Mouse (Mus musculus): ENCODE results near the gene Dnah12.
A peak's percentile ranks its signal among the peaks of the same experiment; 100 is the strongest.
"Not testable (repeated sequence)": the region's sequence is repeated elsewhere in the genome, so short reads cannot be mapped to it uniquely, and the experiment has no call there.

Gene Dnah12

GRCm38 (mm10) chr14:26719696-26720095, 26.6 kb downstream of the Dnah12 start:
- not testable (repeated sequence) for DNase-seq (ENCODE audit: low read depth, low spot score)

- DNase-seq (ENCODE audit: low read depth, low spot score), result no peak
Observed at GRCm38 (mm10) chr14:26724898-26725297, 31.8 kb downstream of the Dnah12 start.

- no peak for DNase-seq (ENCODE audit: low read depth, low spot score)
Observed at GRCm38 (mm10) chr14:26758566-26758965, 65.5 kb downstream of the Dnah12 start.

GRCm38 (mm10) chr14:26764827-26765226, 71.8 kb downstream of the Dnah12 start:
- no peak for DNase-seq (ENCODE audit: low read depth, low spot score)

- DNase-seq (ENCODE audit: low read depth, low spot score), result no peak
Observed at GRCm38 (mm10) chr14:26768195-26768594, 75.1 kb downstream of the Dnah12 start.

GRCm38 (mm10) chr14:26773536-26773935, 80.5 kb downstream of the Dnah12 start:
- no peak for DNase-seq (ENCODE audit: low read depth, low spot score)

- no peak for DNase-seq (ENCODE audit: low read depth, low spot score)
Observed at GRCm38 (mm10) chr14:26783731-26784130, 90.7 kb downstream of the Dnah12 start.

GRCm38 (mm10) chr14:26785695-26786094, 92.6 kb downstream of the Dnah12 start:
- DNase-seq (ENCODE audit: low read depth, low spot score), result peak; percentile 53

- no peak for DNase-seq (ENCODE audit: low read depth, low spot score)
Observed at GRCm38 (mm10) chr14:26794431-26794830, 101.4 kb downstream of the Dnah12 start.

GRCm38 (mm10) chr14:26798330-26798729, 105.3 kb downstream of the Dnah12 start:
- no peak for DNase-seq (ENCODE audit: low read depth, low spot score)

- no peak for DNase-seq (ENCODE audit: low read depth, low spot score)
Observed at GRCm38 (mm10) chr14:26799286-26799685, 106.2 kb downstream of the Dnah12 start.

- no peak for DNase-seq (ENCODE audit: low read depth, low spot score)
Observed at GRCm38 (mm10) chr14:26805500-26805899, 112.4 kb downstream of the Dnah12 start.

GRCm38 (mm10) chr14:26812734-26813133, 119.7 kb downstream of the Dnah12 start:
- no peak for DNase-seq (ENCODE audit: low read depth, low spot score)

- DNase-seq (ENCODE audit: low read depth, low spot score), result no peak
Observed at GRCm38 (mm10) chr14:26813871-26814270, 120.8 kb downstream of the Dnah12 start.

- DNase-seq (ENCODE audit: low read depth, low spot score), result peak; percentile 11
Observed at GRCm38 (mm10) chr14:26814908-26815307, 121.8 kb downstream of the Dnah12 start.

- no peak for DNase-seq (ENCODE audit: low read depth, low spot score)
Observed at GRCm38 (mm10) chr14:26816785-26817184, 123.7 kb downstream of the Dnah12 start.

- no peak for DNase-seq (ENCODE audit: low read depth, low spot score)
Observed at GRCm38 (mm10) chr14:26826020-26826419, 132.9 kb downstream of the Dnah12 start.

- DNase-seq (ENCODE audit: low read depth, low spot score), result peak; percentile 16
Observed at GRCm38 (mm10) chr14:26853053-26853452, 160.0 kb downstream of the Dnah12 start.

- DNase-seq (ENCODE audit: low read depth, low spot score), result no peak
Observed at GRCm38 (mm10) chr14:26854066-26854465, 161.0 kb downstream of the Dnah12 start.

- DNase-seq (ENCODE audit: low read depth, low spot score), result peak; percentile 42
Observed at GRCm38 (mm10) chr14:26858364-26858763, 165.3 kb downstream of the Dnah12 start.

GRCm38 (mm10) chr14:26859024-26859423, 165.9 kb downstream of the Dnah12 start:
- DNase-seq (ENCODE audit: low read depth, low spot score), result no peak

GRCm38 (mm10) chr14:26867356-26867755, 174.3 kb downstream of the Dnah12 start:
- DNase-seq (ENCODE audit: low read depth, low spot score), result peak; percentile 87

GRCm38 (mm10) chr14:26868299-26868698, 175.2 kb downstream of the Dnah12 start:
- DNase-seq (ENCODE audit: low read depth, low spot score), result no peak

GRCm38 (mm10) chr14:26878756-26879155, 185.7 kb downstream of the Dnah12 start:
- no peak for DNase-seq (ENCODE audit: low read depth, low spot score)
